15 mouse cellular contexts compared by ENCODE assay signal in genomic region chr16:76053537-76053936, GRCm38 (mm10). TPM values are rescaled to one million over a fixed set of nuclear protein-coding genes. Genes with fewer than 3 reads are reported as not detected.
DNase-seq lines count a peak whose midpoint lies in the region; ATAC-seq and TF ChIP-seq lines count a peak whose summit lies in the region.
"Had no signal": no experiment of that assay in that cellular context is flagged by ENCODE, and none has a peak within 500 bp of the region (broad histone marks: within the 10 kb centered on the region; RNA-seq: fewer than 3 reads in every experiment).

No protein-coding gene starts in this region.

- TF ChIP-seq CTCF in cerebellum, adult 2 months (IDR thresholded peaks at IDR 0.05; ENCODE audit: borderline replicate concordance, insufficient read depth, low read depth, low read length), result no peak

- no peak overlapping the region for H3K4me3 ChIP-seq in cerebellum, adult 2 months (replicated peaks; ENCODE audit: insufficient read depth, low read depth, low read length)
- H3K4me3 ChIP-seq: embryonic facial prominence, embryonic 13.5 days; forebrain, embryonic 13.5 days; left cerebral cortex, adult 2 months; liver, embryonic 12.5 days had no signal

- no peak overlapping the region for H3K27ac ChIP-seq in cerebellum, adult 2 months (ENCODE audit: insufficient read depth, low read length)
- H3K27ac ChIP-seq: embryonic facial prominence, embryonic 13.5 days; forebrain, embryonic 13.5 days; left cerebral cortex, adult 2 months; liver, embryonic 12.5 days had no signal

- 95% methylated on average over 8 of the region's 8 CpGs for WGBS in cerebellum, adult 2 months

- peak; percentile 8 for DNase-seq in heart, adult 8-10 months (ENCODE audit: low spot score)
- no peak for DNase-seq in heart, postnatal 4 days
- DNase-seq in lung, postnatal 36 days, result peak; percentile 49
- no peak for DNase-seq in lung, postnatal 4 days
- peak; percentile 21 for DNase-seq in telencephalon, adult 2 months (ENCODE audit: low read depth, low spot score)
- no peak for DNase-seq in cerebellum, adult 2 months
- DNase-seq in cerebellum, adult 9-10 months, result no peak
- DNase-seq: cerebellum, postnatal 10 days; gastrocnemius, postnatal 25 days; kidney, postnatal 14 days had no signal

- no peaks in the 10 kb centered on the region for H3K4me1 ChIP-seq in cerebellum, adult 2 months (ENCODE audit: control insufficient read depth, insufficient read depth, low read length)
- H3K4me1 ChIP-seq: embryonic facial prominence, embryonic 13.5 days; forebrain, embryonic 13.5 days; liver, embryonic 12.5 days had no signal

- peak; percentile 96 for ATAC-seq in granulocyte monocyte progenitor cell, adult 5-6 weeks (replicated peaks; ENCODE audit: poor library complexity, severe bottlenecking)
- ATAC-seq: forebrain, embryonic 13.5 days; liver, embryonic 12.5 days had no signal

- H3K27me3 ChIP-seq in cerebellum, adult 2 months (ENCODE audit: control insufficient read depth, insufficient read depth, low read length), result no peaks in the 10 kb centered on the region
- H3K27me3 ChIP-seq: embryonic facial prominence, embryonic 13.5 days; forebrain, embryonic 13.5 days; liver, embryonic 12.5 days had no signal

- no peak for TF ChIP-seq POLR2A in cerebellum, adult 2 months (IDR thresholded peaks at IDR 0.05; ENCODE audit: borderline replicate concordance, insufficient read depth, low read length)

RNA-seq across cellular contexts. Expression of gene Samsn1, which starts 31.5 kb away (rescaled TPM):
- total RNA-seq in heart, adult 8-10 months (2022), result under 1 TPM; 0.22 to 0.78 (median 0.38) TPM
- 1 to 10 TPM; 1.2 to 1.3 TPM for total RNA-seq in heart, postnatal 4 days (2021)
- 36.0 and 58.7 TPM in 2 replicates for total RNA-seq in granulocyte monocyte progenitor cell, adult 5-6 weeks (2014; fragmentation: Nextera tagmentation)
- 73.7 and 85.2 TPM in 2 replicates for total RNA-seq in granulocyte monocyte progenitor cell, adult 5-6 weeks (2017)
- polyA plus RNA-seq in cerebellum, adult 2 months (2012; rRNA removed), result 0.60 and 0.80 TPM in 2 replicates

Comparison
In these comparisons a context has a peak if more than half of its experiments do, and no peak if none do; other contexts are left out.
1. DNase-seq: peak in heart, adult 8-10 months (single experiment), lung, postnatal 36 days (single experiment) and telencephalon, adult 2 months (single experiment); none in heart, postnatal 4 days (single experiment), lung, postnatal 4 days (0 of 2), cerebellum, adult 2 months (0 of 2) and cerebellum, adult 9-10 months (single experiment).
2. RNA of gene Samsn1, which starts 31.5 kb away (total RNA-seq): 36.0 to 85.2 TPM in granulocyte monocyte progenitor cell, adult 5-6 weeks; 1.2 to 1.3 TPM in heart, postnatal 4 days and 0.22 to 0.78 TPM in heart, adult 8-10 months; every median in the first group is over 10 times any median in the second.